Comparison of ENCODE assay signal across 8 mouse cellular contexts in genomic region chr2:157565898-157566259, GRCm38 (mm10). TPM values are rescaled to one million over a fixed set of nuclear protein-coding genes. Genes with fewer than 3 reads are reported as not detected.
DNase-seq lines count a peak whose midpoint lies in the region; ATAC-seq and TF ChIP-seq lines count a peak whose summit lies in the region.

No protein-coding gene starts in this region.

- in situ Hi-C loops in ES-E14 (cut with MboI; ENCODE audit: low sequenced_read_pairs in 2 of 2, unreplicated experiment in 2 of 2), result no loop called here

- H3K4me1 ChIP-seq in heart, embryonic 14.5 days (ENCODE audit: control insufficient read depth in 2 of 2, insufficient read depth in 2 of 2, low read length in 2 of 2), result peaks cover 2 to 17% of the 10 kb centered on the region in 2 experiments; a peak in 3 of 4 replicates
- H3K4me1 ChIP-seq in ES-E14 (ENCODE audit: control insufficient read depth in 2 of 2, insufficient read depth in 2 of 2, low read length in 2 of 2, poor library complexity in 1 of 2), result peaks cover 2 to 8% of the 10 kb centered on the region in 2 experiments; a peak in 2 of 4 replicates
- H3K4me1 ChIP-seq in forebrain, embryonic 16.5 days (replicated peaks; ENCODE audit: control insufficient read depth, insufficient read depth, low read length), result peaks cover 28% of the 10 kb centered on the region
- peaks cover 15% of the 10 kb centered on the region for H3K4me1 ChIP-seq in liver, postnatal 0 days (ENCODE audit: insufficient read depth)

- TF ChIP-seq CTCF in liver, postnatal 0 days (IDR thresholded peaks at IDR 0.05; ENCODE audit: low read depth), result no peak

- H3K4me3 ChIP-seq in heart, embryonic 14.5 days (ENCODE audit: control insufficient read depth in 1 of 2, insufficient read depth in 1 of 2, low read depth in 1 of 2, low read length in 2 of 2), result peak overlapping the region; percentile 74 to 98
- peak overlapping the region; percentile 87 to 90 for H3K4me3 ChIP-seq in ES-E14 (ENCODE audit: insufficient read depth in 1 of 2, low read depth in 1 of 2, low read length in 2 of 2, poor library complexity in 1 of 2, severe bottlenecking in 1 of 2)
- peak overlapping the region; percentile 87 for H3K4me3 ChIP-seq in forebrain, embryonic 16.5 days (replicated peaks; ENCODE audit: low read length)
- peak overlapping the region; percentile 75 for H3K4me3 ChIP-seq in liver, postnatal 0 days (ENCODE audit: low read depth, low read length)

- peak overlapping the region; percentile 97 for H3K9ac ChIP-seq in heart, embryonic 14.5 days (ENCODE audit: low read length)
- peak overlapping the region; percentile 87 for H3K9ac ChIP-seq in ES-E14 (ENCODE audit: insufficient read depth, low read depth, low read length, poor library complexity, severe bottlenecking)
- peak overlapping the region; percentile 88 for H3K9ac ChIP-seq in forebrain, embryonic 16.5 days (replicated peaks; ENCODE audit: low read depth, low read length)
- peak overlapping the region; percentile 91 for H3K9ac ChIP-seq in liver, postnatal 0 days (replicated peaks)

- peaks cover 19% of the 10 kb centered on the region for H3K36me3 ChIP-seq in heart, embryonic 14.5 days (ENCODE audit: control insufficient read depth, insufficient read depth, low read length)
- H3K36me3 ChIP-seq in ES-E14 (ENCODE audit: control insufficient read depth, insufficient read depth, low read length, poor library complexity, severe bottlenecking), result peaks cover 13% of the 10 kb centered on the region; the same call in 1 of the 2 replicates
- peaks cover 15% of the 10 kb centered on the region for H3K36me3 ChIP-seq in forebrain, embryonic 16.5 days (ENCODE audit: control insufficient read depth, insufficient read depth)
- no peaks in the 10 kb centered on the region for H3K36me3 ChIP-seq in liver, postnatal 0 days (replicated peaks; ENCODE audit: insufficient read depth, low read length)

- DNase-seq in heart, adult 9 months (ENCODE audit: low spot score in 2 of 2), result no peak
- DNase-seq in ES-E14 (ENCODE audit: low read depth, low spot score), result no peak
- DNase-seq in liver, postnatal 0 days, result no peak
- no peak for DNase-seq in frontal cortex, postnatal 36 days (ENCODE audit: low spot score in 2 of 2)
- DNase-seq in ovary, postnatal 10 days (ENCODE audit: low spot score), result no peak
- no peak for DNase-seq in left cerebral cortex, postnatal 10 days (ENCODE audit: extremely low spot score in 1 of 2, low spot score in 2 of 2)

- no peak for TF ChIP-seq EP300 in liver, postnatal 0 days (IDR thresholded peaks at IDR 0.05; ENCODE audit: low read depth)

- no peak; the same call in 1 of the 2 replicates for ATAC-seq in heart, embryonic 14.5 days (ENCODE audit: insufficient number of reproducible peaks, insufficient read depth, low FRiP score, low read depth)
- no peak; the same call in none of the 2 replicates for ATAC-seq in forebrain, embryonic 16.5 days
- ATAC-seq in liver, postnatal 0 days, result peak; percentile 28; the same call in 1 of the 2 replicates

- H3K27me3 ChIP-seq in heart, embryonic 14.5 days (ENCODE audit: control insufficient read depth, insufficient read depth, low read length), result no peaks in the 10 kb centered on the region
- H3K27me3 ChIP-seq in forebrain, embryonic 16.5 days (replicated peaks; ENCODE audit: control insufficient read depth, insufficient read depth, low read length), result no peaks in the 10 kb centered on the region
- no peaks in the 10 kb centered on the region for H3K27me3 ChIP-seq in liver, postnatal 0 days (ENCODE audit: insufficient read depth, low read length)

- under 1% methylated on average over 35 of the region's 35 CpGs for WGBS in heart, embryonic 14.5 days
- under 1% methylated on average over 29 of the region's 35 CpGs for WGBS in forebrain, embryonic 16.5 days
- WGBS in liver, postnatal 0 days (ENCODE audit: insufficient replicate concordance), result 1% methylated on average over 27 of the region's 35 CpGs

- H3K4me2 ChIP-seq in heart, embryonic 14.5 days (ENCODE audit: low read length), result peak overlapping the region; percentile 91
- H3K4me2 ChIP-seq in forebrain, embryonic 16.5 days (ENCODE audit: low read length), result peak overlapping the region; percentile 96
- H3K4me2 ChIP-seq in liver, postnatal 0 days (ENCODE audit: low read depth, low read length), result peak overlapping the region; percentile 90

- H3K27ac ChIP-seq in heart, embryonic 14.5 days (replicated peaks in 1 of 2; ENCODE audit: control insufficient read depth in 1 of 2, insufficient read depth in 1 of 2, low read depth in 2 of 2, low read length in 2 of 2), result peak overlapping the region; percentile 84 to 92
- peak overlapping the region; percentile 87; the same call in 1 of the 2 replicates for H3K27ac ChIP-seq in ES-E14 (ENCODE audit: insufficient read depth, low read depth, low read length, poor library complexity, severe bottlenecking)
- H3K27ac ChIP-seq in forebrain, embryonic 16.5 days (ENCODE audit: low read length), result peak overlapping the region; percentile 90
- H3K27ac ChIP-seq in liver, postnatal 0 days (ENCODE audit: low read depth), result peak overlapping the region; percentile 81

- H3K9me3 ChIP-seq in heart, embryonic 14.5 days (ENCODE audit: control insufficient read depth, low read length), result peaks cover 13% of the 10 kb centered on the region
- H3K9me3 ChIP-seq in ES-E14 (ENCODE audit: control insufficient read depth, insufficient read depth, low read depth, low read length), result no peaks in the 10 kb centered on the region
- H3K9me3 ChIP-seq in forebrain, embryonic 16.5 days (ENCODE audit: control insufficient read depth, low read length), result peaks cover 10% of the 10 kb centered on the region
- H3K9me3 ChIP-seq in liver, postnatal 0 days (ENCODE audit: low read length), result no peaks in the 10 kb centered on the region

- intact Hi-C loops in left cerebral cortex, postnatal 10 days (cut with DNase I), result loop anchor here (2.0 kb wide), 1 partner anchor 107 kb away; no protein-coding TSS in a partner anchor

TF ChIP-seq in ES-E14, 5 proteins besides CTCF, POLR2A, EP300 and RAD21:
- TF ChIP-seq ZNF384 (IDR thresholded peaks at IDR 0.05; ENCODE audit: low read depth, low read length) (no peak), ZC3H11A (IDR thresholded peaks at IDR 0.05; ENCODE audit: borderline replicate concordance, low read depth, low read length) (no peak), MAFK (IDR thresholded peaks at IDR 0.05; ENCODE audit: insufficient read depth, low read depth, low read length) (no peak), HCFC1 (IDR thresholded peaks at IDR 0.05; ENCODE audit: borderline replicate concordance, insufficient read depth, low read length) (no peak), CHD2 (IDR thresholded peaks at IDR 0.05; ENCODE audit: low read depth, low read length) (no peak)

RNA-seq across cellular contexts. Expression of gene Blcap, which starts 5.2 kb away (rescaled TPM):
- polyA plus RNA-seq in heart, embryonic 14.5 days (2014; fragmentation: Nextera tagmentation; extraction: Ambion mirVana), result 41.0 and 41.6 TPM in 2 replicates
- total RNA-seq in ES-E14 (2012; rRNA removed), result 42.4 and 57.3 TPM in 2 replicates
- polyA plus RNA-seq in forebrain, embryonic 16.5 days (2015; fragmentation: Nextera tagmentation; extraction: Ambion mirVana), result 196 and 239 TPM in 2 replicates
- 12.5 and 13.3 TPM in 2 replicates for polyA plus RNA-seq in liver, postnatal 0 days (2015; fragmentation: Nextera tagmentation; extraction: Ambion mirVana)
- total RNA-seq in left cerebral cortex, postnatal 10 days (2021), result 100 to 1,000 TPM; 136 TPM

RNA-seq across cellular contexts. Expression of gene Nnat, which starts 6.0 kb away (rescaled TPM):
- 34.0 and 71.8 TPM in 2 replicates for polyA plus RNA-seq in heart, embryonic 14.5 days (2014; fragmentation: Nextera tagmentation; extraction: Ambion mirVana)
- 7.0 and 117 TPM in 2 replicates for total RNA-seq in ES-E14 (2012; rRNA removed)
- polyA plus RNA-seq in forebrain, embryonic 16.5 days (2015; fragmentation: Nextera tagmentation; extraction: Ambion mirVana), result 5,254 and 7,174 TPM in 2 replicates
- 6.2 and 6.6 TPM in 2 replicates for polyA plus RNA-seq in liver, postnatal 0 days (2015; fragmentation: Nextera tagmentation; extraction: Ambion mirVana)
- total RNA-seq in left cerebral cortex, postnatal 10 days (2021), result 100 to 1,000 TPM; 562 to 692 TPM

Comparison
In these comparisons a context has a peak if more than half of its experiments do, and no peak if none do; other contexts are left out.
1. RNA of gene Nnat, which starts 6.0 kb away (polyA plus RNA-seq): 5,254 to 7,174 TPM in forebrain, embryonic 16.5 days; 34.0 to 71.8 TPM in heart, embryonic 14.5 days and 6.2 to 6.6 TPM in liver, postnatal 0 days; every median in the first group is over 10 times any median in the second.
2. Peak in every context shown above with its lines, with median percentiles within 50 percentile points of each other: H3K27ac ChIP-seq, H3K4me2 ChIP-seq, H3K4me3 ChIP-seq and H3K9ac ChIP-seq.